Mouse (Mus musculus): ENCODE measurements at regions not wholly inside any gene's neighbourhood (a gene's known extent, or its start where the extent isn't known, plus 50 kb on each side); places are given as distances from the start of the nearest gene placed in this dataset.

- TF ChIP-seq CTCF (IDR thresholded peaks at IDR 0.05; ENCODE audit: insufficient read depth, low read depth, low read length), result no peak
- no peak for TF ChIP-seq POLR2A (IDR thresholded peaks at IDR 0.05; ENCODE audit: insufficient read depth, low read depth, low read length)
These were observed 130.3 kb upstream of the L3mbtl4 start for GRCm38 (mm10) chr17:68143307-68143706.

Measured in olfactory bulb, adult 2 months (tissue).